Mouse (Mus musculus): Measurements from ENCODE around the gene Vmn2r33. TPM values are rescaled to one million over a fixed set of nuclear protein-coding genes. Genes with fewer than 3 reads are reported as not detected.
"Not testable (repeated sequence)": the region's sequence is repeated elsewhere in the genome, so short reads cannot be mapped to it uniquely, and the experiment has no call there.

Vmn2r33 gene
- not detected in 2 replicates for polyA plus RNA-seq (2015; fragmentation: Nextera tagmentation; extraction: Ambion mirVana)

GRCm38 (mm10) chr7:7566686-7567085 is at the start of gene Vmn2r33:
Gene Vmn2r33, minus strand, starts transcription at chr7:7566786.
- H3K36me3 ChIP-seq (ENCODE audit: control insufficient read depth, insufficient read depth, low read length); H3K9ac ChIP-seq (ENCODE audit: low read length); H3K4me1 ChIP-seq (ENCODE audit: control insufficient read depth, insufficient read depth, low read length); H3K27ac ChIP-seq (ENCODE audit: low read length); H3K27me3 ChIP-seq (ENCODE audit: control insufficient read depth, insufficient read depth, low read length); H3K4me3 ChIP-seq (replicated peaks; ENCODE audit: low read length); ATAC-seq (ENCODE audit: insufficient read depth, low FRiP score); H3K4me2 ChIP-seq (ENCODE audit: low read depth, low read length); H3K9me3 ChIP-seq (replicated peaks; ENCODE audit: control insufficient read depth, low read length): not testable (repeated sequence)

Other genes starting within 250 kb of the Vmn2r33 start
- gene Vmn2r30, start 229.2 kb downstream of the Vmn2r33 start, polyA plus RNA-seq (2015; fragmentation: Nextera tagmentation; extraction: Ambion mirVana) = 0.03 TPM in 1 of 2 replicates, not detected in the other
- gene Gm45783, start 192.2 kb downstream of the Vmn2r33 start, polyA plus RNA-seq (2015; fragmentation: Nextera tagmentation; extraction: Ambion mirVana) = not detected in 2 replicates
- gene Vmn2r31, start 167.1 kb downstream of the Vmn2r33 start, polyA plus RNA-seq (2015; fragmentation: Nextera tagmentation; extraction: Ambion mirVana) = not detected in 2 replicates
- gene Vmn2r32, start 86.8 kb downstream of the Vmn2r33 start, polyA plus RNA-seq (2015; fragmentation: Nextera tagmentation; extraction: Ambion mirVana) = not detected in 2 replicates
- gene Vmn2r34, start 122.7 kb upstream of the Vmn2r33 start, polyA plus RNA-seq (2015; fragmentation: Nextera tagmentation; extraction: Ambion mirVana) = not detected in 2 replicates

All from stomach, embryonic 16.5 days (tissue).